Mouse (Mus musculus): ENCODE measurements around the gene Agap1.

DNA sequence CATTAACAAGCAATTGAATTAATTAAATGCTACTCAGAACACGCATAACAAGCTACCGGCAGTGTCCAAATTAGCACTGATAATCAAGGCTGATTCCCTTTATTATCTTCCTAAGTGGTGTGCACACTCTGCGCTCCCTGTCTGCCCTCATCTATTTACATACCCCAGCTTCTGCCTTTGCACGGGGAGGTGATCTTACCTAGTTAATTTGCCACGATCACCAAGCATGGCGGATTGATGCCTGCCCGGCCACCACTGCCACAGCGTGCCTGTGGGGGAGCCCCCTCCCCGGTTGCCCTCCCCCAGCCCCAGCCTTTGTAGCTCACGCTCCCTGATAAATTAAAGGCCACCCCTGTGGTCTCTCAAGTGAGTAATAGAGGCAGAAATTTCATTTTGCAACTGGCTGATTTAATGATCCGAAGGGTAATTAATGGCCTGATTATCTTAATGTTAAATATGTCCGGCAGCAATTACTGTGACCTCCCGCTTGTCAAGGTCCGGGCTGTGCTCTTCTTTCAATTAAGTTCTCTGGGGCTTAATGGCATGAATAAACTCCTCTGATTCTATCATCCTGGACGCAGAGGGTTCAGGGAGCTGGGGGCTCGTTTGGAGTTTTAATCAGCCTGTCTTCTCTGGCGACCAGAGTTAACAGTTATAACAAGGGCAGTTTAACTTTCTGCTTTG lies 393.9 kb downstream of the Agap1 start:
- TF ChIP-seq CTCF (IDR thresholded peaks at IDR 0.05; ENCODE audit: low read depth) (no peak), EP300 (optimal IDR thresholded peaks at IDR 0.05) (no peak)

Measured in stomach, postnatal 0 days (tissue).